Mouse (Mus musculus) urinary bladder, postnatal 25 days (tissue): ENCODE measurements around the gene Crcp.
A peak's percentile ranks its signal among the peaks of the same experiment; 100 is the strongest.

Experiments used
- DNase-seq: peaks from one replicate; pipeline ENCODE4 v3.0.0; 2022; ENCODE audit warnings: low spot score

Gene Crcp

GRCm38 (mm10) chr5:130029142-130029897 lies at the start of gene Crcp, which contains the start of gene Asl:
Gene Crcp, plus strand, starts transcription at chr5:130029290.
Gene Asl, minus strand, starts transcription at chr5:130029247.
- DNase-seq: peak; percentile 86

GRCm38 (mm10) chr5:129980216-129980615 lies 48.9 kb upstream of the Crcp start:
- DNase-seq: no peak

GRCm38 (mm10) chr5:129989376-129989775 lies 39.7 kb upstream of the Crcp start:
- no peak for DNase-seq

- DNase-seq: no peak
Measured at GRCm38 (mm10) chr5:129991898-129992297, 37.2 kb upstream of the Crcp start.

GRCm38 (mm10) chr5:129993374-129993773 lies 35.7 kb upstream of the Crcp start:
- no peak for DNase-seq

GRCm38 (mm10) chr5:129994989-129995388 lies 34.1 kb upstream of the Crcp start:
- no peak for DNase-seq

GRCm38 (mm10) chr5:129997700-129998099 lies 31.4 kb upstream of the Crcp start:
- no peak for DNase-seq

GRCm38 (mm10) chr5:129999097-129999496 lies 30.0 kb upstream of the Crcp start:
- DNase-seq: peak; percentile 43

GRCm38 (mm10) chr5:130000735-130001134 lies 28.4 kb upstream of the Crcp start:
- no peak for DNase-seq

GRCm38 (mm10) chr5:130001356-130001987 lies 27.6 kb upstream of the Crcp start:
- DNase-seq: no peak

- DNase-seq: peak; percentile 69
Measured at GRCm38 (mm10) chr5:130002301-130003146, 26.6 kb upstream of the Crcp start, which contains the start of gene Gusb. Gene Gusb, minus strand, starts transcription at chr5:130003049.

- DNase-seq: no peak
Measured at GRCm38 (mm10) chr5:130003229-130003628, 25.9 kb upstream of the Crcp start.

GRCm38 (mm10) chr5:130007344-130007743 lies 21.7 kb upstream of the Crcp start:
- no peak for DNase-seq

- DNase-seq: no peak
Measured at GRCm38 (mm10) chr5:130008034-130008590, 21.0 kb upstream of the Crcp start.

- DNase-seq: no peak
Measured at GRCm38 (mm10) chr5:130009784-130010183, 19.3 kb upstream of the Crcp start.

GRCm38 (mm10) chr5:130010961-130011360 lies 18.1 kb upstream of the Crcp start:
- DNase-seq: no peak

GRCm38 (mm10) chr5:130015104-130015503 lies 14.0 kb upstream of the Crcp start:
- no peak for DNase-seq

- no peak for DNase-seq
Measured at GRCm38 (mm10) chr5:130019461-130019860, 9.6 kb upstream of the Crcp start.

- DNase-seq: no peak
Measured at GRCm38 (mm10) chr5:130021361-130021966, 7.6 kb upstream of the Crcp start.

GRCm38 (mm10) chr5:130022366-130022765 lies 6.7 kb upstream of the Crcp start:
- no peak for DNase-seq

GRCm38 (mm10) chr5:130023067-130023766 lies 5.9 kb upstream of the Crcp start:
- no peak for DNase-seq
